9 mouse cellular contexts compared by ENCODE assay signal in genomic region chr14:87314999-87315732, GRCm38 (mm10).
DNase-seq lines count a peak whose midpoint lies in the region; ATAC-seq and TF ChIP-seq lines count a peak whose summit lies in the region.
"Had no signal": no experiment of that assay in that cellular context is flagged by ENCODE, and none has a peak within 500 bp of the region (broad histone marks: within the 10 kb centered on the region; RNA-seq: fewer than 3 reads in every experiment).

No protein-coding gene starts in this region.

- no peaks in the 10 kb centered on the region for H3K36me3 ChIP-seq in thymus, adult 2 months (ENCODE audit: control insufficient read depth, insufficient read depth, low read length)
- H3K36me3 ChIP-seq in forebrain, embryonic 11.5 days (ENCODE audit: control insufficient read depth, insufficient read depth, low read length) = no peaks in the 10 kb centered on the region
- no peaks in the 10 kb centered on the region for H3K36me3 ChIP-seq in midbrain, embryonic 16.5 days (ENCODE audit: control insufficient read depth, insufficient read depth, low read length)

- no peak overlapping the region for H3K4me3 ChIP-seq in thymus, adult 2 months (ENCODE audit: control insufficient read depth, insufficient read depth, low read length)
- H3K4me3 ChIP-seq in forebrain, embryonic 11.5 days (ENCODE audit: low read depth, low read length) = no peak overlapping the region
- no peak overlapping the region for H3K4me3 ChIP-seq in midbrain, embryonic 16.5 days (ENCODE audit: low read depth, low read length)
- H3K4me3 ChIP-seq: erythroblast, embryonic 14.5 days had no signal

- no peak overlapping the region for H3K4me2 ChIP-seq in forebrain, embryonic 11.5 days (ENCODE audit: low read depth, low read length, severe bottlenecking)
- 0 out of 2 replicates have a peak overlapping the region, but pooled peaks have one; percentile 2 for H3K4me2 ChIP-seq in midbrain, embryonic 16.5 days (ENCODE audit: low read length)

- H3K27ac ChIP-seq in thymus, adult 2 months (ENCODE audit: control insufficient read depth, insufficient read depth, low read length) = no peak overlapping the region
- no peak overlapping the region for H3K27ac ChIP-seq in forebrain, embryonic 11.5 days (ENCODE audit: low read depth, low read length)
- 0 out of 2 replicates have a peak overlapping the region, but pooled peaks have one; percentile 6 for H3K27ac ChIP-seq in midbrain, embryonic 16.5 days (ENCODE audit: low read length)

- no peak for TF ChIP-seq POLR2A in thymus, adult 2 months (IDR thresholded peaks at IDR 0.05; ENCODE audit: control insufficient read depth, extremely low read depth, insufficient read depth, low read length, poor library complexity)

- H3K27me3 ChIP-seq in thymus, adult 2 months (ENCODE audit: control insufficient read depth, insufficient read depth, low read length) = no peaks in the 10 kb centered on the region
- H3K27me3 ChIP-seq in forebrain, embryonic 11.5 days (ENCODE audit: control insufficient read depth, insufficient read depth, low read length) = no peaks in the 10 kb centered on the region
- no peaks in the 10 kb centered on the region for H3K27me3 ChIP-seq in midbrain, embryonic 16.5 days (ENCODE audit: control insufficient read depth, insufficient read depth, low read depth, low read length)

- H3K9me3 ChIP-seq in forebrain, embryonic 11.5 days (ENCODE audit: control insufficient read depth, low read length) = no peaks in the 10 kb centered on the region
- no peaks in the 10 kb centered on the region for H3K9me3 ChIP-seq in midbrain, embryonic 16.5 days (replicated peaks; ENCODE audit: control insufficient read depth, low read length, poor library complexity, severe bottlenecking)

- no peak for TF ChIP-seq CTCF in thymus, adult 2 months (IDR thresholded peaks at IDR 0.05; ENCODE audit: borderline replicate concordance, control insufficient read depth, extremely low read depth, insufficient read depth, low read length, poor library complexity)

- peak; percentile 69 for ATAC-seq in forebrain, embryonic 11.5 days (replicated peaks; ENCODE audit: low FRiP score)
- peak; percentile 80 for ATAC-seq in inflammation-experienced regulatory T-cells, adult 6 months
- peak; percentile 82 for ATAC-seq in midbrain, embryonic 16.5 days

- no peaks in the 10 kb centered on the region for H3K4me1 ChIP-seq in thymus, adult 2 months (replicated peaks; ENCODE audit: control insufficient read depth, insufficient read depth, low read length)
- H3K4me1 ChIP-seq in forebrain, embryonic 11.5 days (replicated peaks; ENCODE audit: control insufficient read depth, insufficient read depth, low read length) = no peaks in the 10 kb centered on the region
- peaks cover 4% of the 10 kb centered on the region; the same call in 1 of the 2 replicates for H3K4me1 ChIP-seq in midbrain, embryonic 16.5 days (ENCODE audit: control insufficient read depth, insufficient read depth, low read length)

- H3K9ac ChIP-seq in forebrain, embryonic 11.5 days (ENCODE audit: low read length) = no peak overlapping the region
- H3K9ac ChIP-seq in midbrain, embryonic 16.5 days (ENCODE audit: low read depth, low read length) = no peak overlapping the region

- WGBS in thymus, adult 2 months = 37% methylated on average over 6 of the region's 6 CpGs
- WGBS in forebrain, embryonic 11.5 days = 32% methylated on average over 6 of the region's 6 CpGs
- 16% methylated on average over 6 of the region's 6 CpGs for WGBS in midbrain, embryonic 16.5 days

- DNase-seq in thymus, adult 2 months = peak; percentile 40
- no peak for DNase-seq in thymus, adult 18-20 months
- peak; percentile 48 for DNase-seq in c-Kit-positive CD71-negative TER-119-negative erythroid progenitor cells, embryonic 14.5 days (ENCODE audit: low read depth)
- DNase-seq in forebrain, embryonic 11.5 days (ENCODE audit: low spot score) = peak; percentile 63
- peak; percentile 22 to 54 for DNase-seq in left cerebral cortex, adult 8-10 months (ENCODE audit: low spot score in 2 of 2)
- DNase-seq in testis, postnatal 10 days (ENCODE audit: low spot score) = peak; percentile 69

Comparison
In these comparisons a context has a peak if more than half of its experiments do, and no peak if none do; other contexts are left out.
1. DNase-seq: peak in thymus, adult 2 months (single experiment), c-Kit-positive CD71-negative TER-119-negative erythroid progenitor cells, embryonic 14.5 days (single experiment), forebrain, embryonic 11.5 days (single experiment), left cerebral cortex, adult 8-10 months (2 of 2) and testis, postnatal 10 days (single experiment); none in thymus, adult 18-20 months (0 of 2).
2. Peak in every context shown above with its lines, with median percentiles within 50 percentile points of each other: ATAC-seq.